Mouse (Mus musculus) cerebellum, adult 2 months (tissue): ENCODE measurements around the gene Cacng7. TPM values are rescaled to one million over a fixed set of nuclear protein-coding genes. Genes with fewer than 3 reads are reported as not detected.
A peak's percentile ranks its signal among the peaks of the same experiment; 100 is the strongest.

ENCODE experiments used
- DNase-seq, 2 experiments: peaks; one replicate each; pipeline ENCODE4 v3.0.0; 2021
- H3K27ac ChIP-seq: fragments of 200-500 bp; 2 replicates; pipeline ENCODE4 v1.5.1; 2012; ENCODE audit warnings: low read length, control low read depth, inconsistent platforms; ENCODE audit not compliant: insufficient read depth
- H3K27me3 ChIP-seq: fragments of 200-500 bp; 2 replicates; pipeline ENCODE4 v1.6.1; 2012; ENCODE audit warnings: inconsistent platforms, mild to moderate bottlenecking, low read length, moderate library complexity; ENCODE audit not compliant: control insufficient read depth, insufficient read depth
- H3K4me1 ChIP-seq: fragments of 200-500 bp; 2 replicates; pipeline ENCODE4 v1.6.1; 2011; ENCODE audit warnings: low read length; ENCODE audit not compliant: control insufficient read depth, insufficient read depth
- H3K4me3 ChIP-seq: fragments of 200-500 bp; replicated peaks from 2 replicates; pipeline ENCODE3; 2011; ENCODE audit warnings: mild to moderate bottlenecking, low read depth, low read length, control low read depth; ENCODE audit not compliant: insufficient read depth
- CTCF ChIP-seq: fragments of 200-500 bp; IDR thresholded peaks from 2 replicates; pipeline ENCODE4 v1.5.1; 2011; ENCODE audit warnings: low read depth, mild to moderate bottlenecking, control low read depth, low read length, moderate library complexity, borderline replicate concordance; ENCODE audit not compliant: insufficient read depth
- POLR2A ChIP-seq: fragments of 200-500 bp; IDR thresholded peaks from 2 replicates; pipeline ENCODE4 v1.6.1; 2011; ENCODE audit warnings: low read length, control low read depth, borderline replicate concordance; ENCODE audit not compliant: insufficient read depth
- WGBS: fragments of 180-500 bp; shearing (Covaris S2); methylation state at CpG from one replicate; pipeline ENCODE4 v1.1.7; 2018; 5-methylcytosine and 5-hydroxymethylcytosine counted together
- polyA plus RNA-seq: library from polyadenylated mRNA; depleted of rRNA; stranded (reverse); fragments of >200 nt; gene quantifications from 2 replicates; pipeline ENCODE4 v1.2.3, GENCODE M21; 2012

Cacng7 gene
- polyA plus RNA-seq, 1 experiment = 278 TPM

- no peak for TF ChIP-seq POLR2A
- TF ChIP-seq CTCF = peak; percentile 17; the same call in 1 of the 2 replicates
- H3K27ac ChIP-seq = peak overlapping the region; percentile 5; the same call in 1 of the 2 replicates
- 36% methylated on average over 7 of the region's 7 CpGs for WGBS
- H3K27me3 ChIP-seq = no peaks in the 10 kb centered on the region
- H3K4me1 ChIP-seq = 0 out of 2 replicates have a peak, but pooled peaks cover 3% of the 10 kb centered on the region
- DNase-seq = peak in 1 of 2 experiments; percentile 47
- no peak overlapping the region for H3K4me3 ChIP-seq
Observed at GRCm38 (mm10) chr7:3299941-3300617, 32.7 kb upstream of the Cacng7 start.

- H3K27ac ChIP-seq = no peak overlapping the region
- H3K4me1 ChIP-seq = 0 out of 2 replicates have a peak, but pooled peaks cover 3% of the 10 kb centered on the region
- no peaks in the 10 kb centered on the region for H3K27me3 ChIP-seq
- TF ChIP-seq CTCF (no peak), POLR2A (no peak)
- WGBS = 89% methylated on average over 8 of the region's 8 CpGs
- H3K4me3 ChIP-seq = no peak overlapping the region
- no peak for DNase-seq
Observed at GRCm38 (mm10) chr7:3300891-3301627, 31.7 kb upstream of the Cacng7 start.

DNA sequence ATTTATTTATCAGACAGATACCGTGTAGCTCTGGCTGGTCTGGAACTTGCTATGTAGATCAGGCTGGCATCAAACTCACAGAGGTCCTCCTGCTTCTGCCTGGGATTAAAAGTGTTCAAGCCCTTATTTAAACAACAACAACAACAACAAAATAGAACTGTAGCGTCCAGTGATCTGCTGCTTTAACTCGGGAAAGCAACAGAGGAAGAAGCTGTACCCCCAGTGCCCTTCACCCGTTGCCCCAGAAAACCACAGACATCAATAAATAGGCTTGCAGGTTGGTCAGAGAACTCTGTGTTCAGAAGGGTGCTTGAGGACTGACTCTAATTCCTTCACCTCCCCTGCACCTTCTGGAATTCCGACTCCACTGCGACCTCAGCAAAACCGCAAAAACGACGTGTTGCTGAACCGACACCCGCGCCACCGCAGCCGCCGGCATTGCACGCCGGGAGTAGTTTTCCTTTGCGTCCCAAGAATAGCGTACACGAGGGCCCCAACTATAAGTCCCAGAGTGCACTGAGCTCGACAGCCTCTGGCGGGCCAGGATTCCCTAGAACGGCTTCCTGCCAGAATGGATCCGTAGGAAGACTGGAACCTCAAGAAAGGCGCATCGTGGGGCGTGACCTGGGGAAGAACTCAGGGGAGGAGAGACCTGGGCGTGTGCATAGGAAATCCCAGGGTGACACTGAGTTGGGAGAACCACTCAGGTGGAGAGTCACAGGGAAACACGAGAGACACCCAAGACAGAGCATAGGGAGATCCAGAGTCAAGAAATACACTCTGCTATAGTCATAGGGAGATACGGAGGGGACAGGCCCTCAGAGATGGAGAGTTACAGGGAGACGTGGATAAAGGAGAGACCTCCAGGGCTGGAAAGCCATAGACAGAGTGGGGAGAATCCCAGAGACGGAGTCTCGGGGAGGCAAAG, 30.9 kb upstream of the Cacng7 start:
- H3K4me3 ChIP-seq = peak overlapping the region; percentile 55
- TF ChIP-seq POLR2A = no peak
- no peak for TF ChIP-seq CTCF
- no peaks in the 10 kb centered on the region for H3K27me3 ChIP-seq
- WGBS = 13% methylated on average over 33 of the region's 33 CpGs
- DNase-seq = peak; percentile 34 to 52
- no peak overlapping the region for H3K27ac ChIP-seq
- H3K4me1 ChIP-seq = 0 out of 2 replicates have a peak, but pooled peaks cover 3% of the 10 kb centered on the region

GRCm38 (mm10) chr7:3302556-3303275, 30.0 kb upstream of the Cacng7 start:
- 2% methylated on average over 16 of the region's 16 CpGs for WGBS
- Histone ChIP-seq H3K27me3 (no peaks in the 10 kb centered on the region), H3K27ac (no peak overlapping the region), H3K4me1 (0 out of 2 replicates have a peak, but pooled peaks cover 3% of the 10 kb centered on the region), H3K4me3 (peak overlapping the region; percentile 55)
- DNase-seq = peak in 1 of 2 experiments; percentile 65
- peak; percentile 28; the same call in 1 of the 2 replicates for TF ChIP-seq CTCF
- no peak for TF ChIP-seq POLR2A

GRCm38 (mm10) chr7:3303276-3303781, 29.4 kb upstream of the Cacng7 start:
- under 1% methylated on average over 29 of the region's 29 CpGs for WGBS
- Histone ChIP-seq H3K4me3 (peak overlapping the region; percentile 52), H3K27me3 (no peaks in the 10 kb centered on the region), H3K27ac (no peak overlapping the region), H3K4me1 (0 out of 2 replicates have a peak, but pooled peaks cover 3% of the 10 kb centered on the region)
- DNase-seq = peak; percentile 58 to 60
- TF ChIP-seq CTCF (no peak), POLR2A (no peak)

GRCm38 (mm10) chr7:3303789-3304188, 29.0 kb upstream of the Cacng7 start:
- WGBS = 9% methylated on average over 12 of the region's 12 CpGs
- DNase-seq = no peak
- H3K4me3 ChIP-seq = peak overlapping the region; percentile 52
- no peaks in the 10 kb centered on the region for H3K27me3 ChIP-seq
- H3K27ac ChIP-seq = no peak overlapping the region
- H3K4me1 ChIP-seq = 0 out of 2 replicates have a peak, but pooled peaks cover 3% of the 10 kb centered on the region
- TF ChIP-seq CTCF (no peak), POLR2A (no peak)
